Mouse (Mus musculus) testis, adult 2 months (tissue): Measurements from ENCODE around the gene Cyp4f15.

Source experiments
- CTCF ChIP-seq: fragments of 200-500 bp; IDR thresholded peaks from 2 replicates; pipeline ENCODE4 v1.5.1; 2012; ENCODE audit warnings: low read depth, mild to moderate bottlenecking, inconsistent platforms, low read length, moderate library complexity; ENCODE audit not compliant: control insufficient read depth, insufficient read depth, insufficient replicate concordance
- POLR2A ChIP-seq: fragments of 200-500 bp; IDR thresholded peaks from 2 replicates; pipeline ENCODE4 v1.6.1; 2012; ENCODE audit warnings: low read depth, mild to moderate bottlenecking, inconsistent platforms, low read length, moderate library complexity; ENCODE audit not compliant: control insufficient read depth

- TF ChIP-seq POLR2A (no peak), CTCF (no peak)
Measured at GRCm38 (mm10) chr17:32636341-32636740, 49.1 kb upstream of the Cyp4f15 start.
